Mouse (Mus musculus) liver, adult 2 months (tissue): ENCODE results near the gene Ccdc93.

Experiments used
- CTCF ChIP-seq: fragments of 200-500 bp; IDR thresholded peaks from 2 replicates; pipeline ENCODE4 v1.5.1; 2011; ENCODE audit warnings: low read depth, low read length, control low read depth
- POLR2A ChIP-seq: fragments of 200-500 bp; IDR thresholded peaks from 2 replicates; pipeline ENCODE4 v1.6.1; 2011; ENCODE audit warnings: low read length, control low read depth; ENCODE audit not compliant: insufficient read depth; ENCODE audit errors: extremely low read depth

GRCm38 (mm10) chr1:121528399-121528720 is 97.5 kb downstream of the Ccdc93 start, which contains the start of gene Htr5b:
- TF ChIP-seq CTCF (no peak), POLR2A (no peak)
